Mouse (Mus musculus): Measurements from ENCODE around the gene Rph3a. TPM values are rescaled to one million over a fixed set of nuclear protein-coding genes. Genes with fewer than 3 reads are reported as not detected.

Rph3a gene
- total and polyA plus RNA-seq, 3 experiments: not detected

DNA sequence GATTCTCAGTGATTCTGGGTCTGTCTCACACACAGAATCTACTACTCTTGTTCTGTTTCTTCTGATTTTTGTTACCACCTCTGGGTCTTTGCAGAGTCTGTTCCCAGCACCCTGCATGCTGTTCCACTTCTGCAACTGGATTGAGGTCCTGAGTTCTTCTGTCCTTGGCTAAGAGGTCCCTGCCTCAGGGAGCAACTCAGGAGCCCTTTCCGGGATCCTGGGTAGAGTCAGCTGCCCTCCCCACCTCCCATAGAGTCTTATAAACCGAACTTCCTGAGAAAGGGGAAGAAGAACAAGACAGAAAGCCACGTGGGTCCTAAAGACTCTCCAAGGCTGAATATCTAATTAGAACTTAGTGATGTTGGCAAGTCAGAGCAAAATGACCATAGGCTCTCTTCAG is 118.9 kb downstream of the Rph3a start:
- no peaks in the 10 kb centered on the region for H3K36me3 ChIP-seq (ENCODE audit: control insufficient read depth in 1 of 2, insufficient read depth in 2 of 2, low read length in 2 of 2)
- H3K27me3 ChIP-seq (ENCODE audit: control insufficient read depth in 1 of 2, insufficient read depth in 2 of 2, low read length in 2 of 2): no peaks in the 10 kb centered on the region
- no peak overlapping the region for H3K4me3 ChIP-seq (ENCODE audit: control insufficient read depth in 1 of 2, insufficient read depth in 1 of 2, low read depth in 2 of 2, low read length in 2 of 2)
- H3K79me2 ChIP-seq (ENCODE audit: control insufficient read depth, insufficient read depth, low read length, poor library complexity): no peaks in the 10 kb centered on the region
- H3K9me3 ChIP-seq (replicated peaks; ENCODE audit: insufficient read depth, low read length): no peaks in the 10 kb centered on the region
- no peak for DNase-seq (ENCODE audit: low read depth, low spot score)
- H3K4me1 ChIP-seq (ENCODE audit: control insufficient read depth in 1 of 2, insufficient read depth in 2 of 2, low read length in 2 of 2): no peaks in the 10 kb centered on the region
- no peak for TF ChIP-seq NRF1 (IDR thresholded peaks at IDR 0.05; ENCODE audit: insufficient read depth, low read depth, low read length, poor library complexity, severe bottlenecking)
- TF ChIP-seq TAL1 (IDR thresholded peaks at IDR 0.05; ENCODE audit: low read length): no peak
- TF ChIP-seq ZKSCAN1 (IDR thresholded peaks at IDR 0.05; ENCODE audit: low read depth, low read length): no peak
- no peak overlapping the region for H3K9ac ChIP-seq (ENCODE audit: control insufficient read depth, low read depth, low read length, poor library complexity, severe bottlenecking)
- H3K27ac ChIP-seq (ENCODE audit: control insufficient read depth, low read depth, low read length): no peak overlapping the region

Other genes with a start within 250 kb of the Rph3a start
- 1.6 and 1.9 TPM in 2 replicates for gene Oas3, start 232.4 kb downstream of the Rph3a start, total RNA-seq (2012; rRNA removed)
- gene Oas3, start 232.4 kb downstream of the Rph3a start, polyA plus RNA-seq (2012; ENCODE audit: insufficient read depth in 1 of 2, insufficient read length in 2 of 2, low read depth in 1 of 2, low replicate concordance in 2 of 2, missing spikeins in 1 of 2): 1 to 10 TPM in 1 of 2 experiments, not detected in 1; 4.0 TPM
- gene Oas1e, start 214.6 kb downstream of the Rph3a start, total RNA-seq (2012; rRNA removed): not detected in 2 replicates
- gene Oas1e, start 214.6 kb downstream of the Rph3a start, polyA plus RNA-seq (2012; ENCODE audit: insufficient read depth in 1 of 2, insufficient read length in 2 of 2, low read depth in 1 of 2, low replicate concordance in 2 of 2, missing spikeins in 1 of 2): not detected
- gene Oas1c, start 197.6 kb downstream of the Rph3a start, total RNA-seq (2012; rRNA removed): 0.65 and 0.85 TPM in 2 replicates
- gene Oas1c, start 197.6 kb downstream of the Rph3a start, polyA plus RNA-seq (2012; ENCODE audit: insufficient read depth in 1 of 2, insufficient read length in 2 of 2, low read depth in 1 of 2, low replicate concordance in 2 of 2, missing spikeins in 1 of 2): 1 to 10 TPM in 1 of 2 experiments, not detected in 1; 1.8 TPM
- gene Oas1f, start 162.7 kb downstream of the Rph3a start, total RNA-seq (2012; rRNA removed): not detected in 2 replicates
- not detected for gene Oas1f, start 162.7 kb downstream of the Rph3a start, polyA plus RNA-seq (2012; ENCODE audit: insufficient read depth in 1 of 2, insufficient read length in 2 of 2, low read depth in 1 of 2, low replicate concordance in 2 of 2, missing spikeins in 1 of 2)
- gene Oas1h, start 148.7 kb downstream of the Rph3a start, total RNA-seq (2012; rRNA removed): not detected in 2 replicates
- not detected for gene Oas1h, start 148.7 kb downstream of the Rph3a start, polyA plus RNA-seq (2012; ENCODE audit: insufficient read depth in 1 of 2, insufficient read length in 2 of 2, low read depth in 1 of 2, low replicate concordance in 2 of 2, missing spikeins in 1 of 2)
- gene Oas1g, start 122.5 kb downstream of the Rph3a start, total RNA-seq (2012; rRNA removed): not detected in 2 replicates
- not detected for gene Oas1g, start 122.5 kb downstream of the Rph3a start, polyA plus RNA-seq (2012; ENCODE audit: insufficient read depth in 1 of 2, insufficient read length in 2 of 2, low read depth in 1 of 2, low replicate concordance in 2 of 2, missing spikeins in 1 of 2)
- 0.15 TPM in 1 of 2 replicates, not detected in the other for gene Oas1a, start 102.6 kb downstream of the Rph3a start, total RNA-seq (2012; rRNA removed)
- under 1 TPM in 1 of 2 experiments, not detected in 1; 0.17 TPM for gene Oas1a, start 102.6 kb downstream of the Rph3a start, polyA plus RNA-seq (2012; ENCODE audit: insufficient read depth in 1 of 2, insufficient read length in 2 of 2, low read depth in 1 of 2, low replicate concordance in 2 of 2, missing spikeins in 1 of 2)
- gene Oas1d, start 95.6 kb downstream of the Rph3a start, total RNA-seq (2012; rRNA removed): not detected in 2 replicates
- not detected for gene Oas1d, start 95.6 kb downstream of the Rph3a start, polyA plus RNA-seq (2012; ENCODE audit: insufficient read depth in 1 of 2, insufficient read length in 2 of 2, low read depth in 1 of 2, low replicate concordance in 2 of 2, missing spikeins in 1 of 2)
- gene Ptpn11, start 181.3 kb upstream of the Rph3a start, total RNA-seq (2012; rRNA removed): 41.4 and 46.5 TPM in 2 replicates
- 10 to 100 TPM; 43.6 to 55.0 TPM for gene Ptpn11, start 181.3 kb upstream of the Rph3a start, polyA plus RNA-seq (2012; ENCODE audit: insufficient read depth in 1 of 2, insufficient read length in 2 of 2, low read depth in 1 of 2, low replicate concordance in 2 of 2, missing spikeins in 1 of 2)
- gene Rpl6, start 194.4 kb upstream of the Rph3a start, total RNA-seq (2012; rRNA removed): 2,653 and 2,779 TPM in 2 replicates
- 1,000 to 10,000 TPM in 1 of 2 experiments, 100 to 1,000 TPM in 1; 850 to 2,901 TPM for gene Rpl6, start 194.4 kb upstream of the Rph3a start, polyA plus RNA-seq (2012; ENCODE audit: insufficient read depth in 1 of 2, insufficient read length in 2 of 2, low read depth in 1 of 2, low replicate concordance in 2 of 2, missing spikeins in 1 of 2)
- gene Hectd4, start 210.1 kb upstream of the Rph3a start, total RNA-seq (2012; rRNA removed): 6.9 and 7.0 TPM in 2 replicates
- gene Hectd4, start 210.1 kb upstream of the Rph3a start, polyA plus RNA-seq (2012; ENCODE audit: insufficient read depth in 1 of 2, insufficient read length in 2 of 2, low read depth in 1 of 2, low replicate concordance in 2 of 2, missing spikeins in 1 of 2): 10 to 100 TPM in 1 of 2 experiments, not detected in 1; 10.8 TPM

Data from MEL (cell line).